Mouse (Mus musculus) right cerebral cortex, adult 18-20 months (tissue): ENCODE data around the gene Dlg2.

Source experiments
- DNase-seq: peaks from one replicate; pipeline ENCODE4 v3.0.0; 2022; ENCODE audit warnings: mixed read lengths

Gene Dlg2

GRCm38 (mm10) chr7:91284167-91284566 lies 807.7 kb downstream of the Dlg2 start:
- DNase-seq, result peak; percentile 78

DNA sequence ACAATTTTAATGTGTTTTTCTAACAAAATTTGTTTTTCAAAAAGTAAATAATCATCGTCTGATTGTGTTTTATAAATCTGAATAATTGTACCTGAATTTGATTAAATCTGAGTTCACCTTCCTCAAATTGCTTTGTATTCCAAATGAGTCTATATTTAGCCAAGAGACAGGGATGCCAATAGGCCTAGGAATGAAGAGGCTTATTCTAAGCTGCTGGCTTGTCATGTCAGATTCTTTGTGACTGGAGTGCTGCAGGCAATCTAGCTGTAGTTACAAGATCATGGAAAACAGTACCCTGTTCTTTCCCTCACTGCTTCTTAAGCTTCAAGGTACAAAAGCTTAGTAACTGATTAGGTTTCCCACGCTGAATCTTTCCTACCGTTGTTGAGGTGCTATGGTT lies 811.9 kb downstream of the Dlg2 start:
- DNase-seq, result no peak

- peak; percentile 68 for DNase-seq
These were observed 819.7 kb downstream of the Dlg2 start for GRCm38 (mm10) chr7:91296127-91296526.

DNA sequence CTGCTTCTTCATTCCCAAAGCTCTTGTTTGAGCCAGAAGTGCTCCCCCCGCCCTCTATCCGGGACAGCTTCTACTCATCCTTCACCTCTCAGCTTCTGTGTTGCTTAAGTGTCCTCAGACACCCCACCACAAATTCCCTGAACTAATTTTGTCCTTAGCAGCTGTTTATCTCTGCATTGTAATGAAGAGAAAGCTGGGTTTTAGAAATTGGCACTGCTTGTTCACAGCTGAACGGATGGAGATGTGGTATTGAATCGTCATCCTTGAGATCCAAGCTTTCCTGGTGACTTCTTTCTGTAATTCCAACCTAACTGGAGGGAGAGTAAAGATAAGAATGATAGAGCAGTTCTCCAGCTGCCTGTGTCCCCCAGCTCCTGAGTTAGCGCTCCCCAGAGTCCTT lies 834.7 kb downstream of the Dlg2 start:
- DNase-seq, result peak; percentile 11

DNA sequence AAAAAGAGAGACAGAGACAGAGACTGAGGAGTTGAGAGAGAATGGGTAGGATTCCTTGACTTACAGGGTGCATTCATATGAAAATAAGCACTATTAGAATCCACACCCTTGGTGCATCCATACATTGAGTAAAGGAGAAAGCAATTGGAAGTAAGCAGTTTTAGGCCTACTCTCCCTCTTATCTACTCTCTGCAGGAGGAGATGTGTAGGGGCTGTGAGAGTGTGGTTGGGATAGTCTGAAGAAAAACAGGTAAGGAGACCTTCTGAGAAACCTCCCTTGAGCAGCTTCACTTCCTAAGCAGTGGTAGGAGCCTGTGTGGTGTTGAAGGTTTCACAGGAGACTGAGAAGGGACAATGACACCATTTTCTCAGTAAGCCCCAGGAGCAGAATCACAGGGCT lies 868.6 kb downstream of the Dlg2 start:
- no peak for DNase-seq

- DNase-seq, result peak; percentile 77
These were observed 893.4 kb downstream of the Dlg2 start for GRCm38 (mm10) chr7:91369821-91370321.

- DNase-seq, result no peak
These were observed 905.8 kb downstream of the Dlg2 start for GRCm38 (mm10) chr7:91382281-91382680.

- DNase-seq, result no peak
These were observed 907.4 kb downstream of the Dlg2 start for GRCm38 (mm10) chr7:91383873-91384272.

GRCm38 (mm10) chr7:91389272-91389671 lies 912.8 kb downstream of the Dlg2 start:
- peak; percentile 65 for DNase-seq

GRCm38 (mm10) chr7:91397827-91398226 lies 921.4 kb downstream of the Dlg2 start:
- DNase-seq, result no peak

DNA sequence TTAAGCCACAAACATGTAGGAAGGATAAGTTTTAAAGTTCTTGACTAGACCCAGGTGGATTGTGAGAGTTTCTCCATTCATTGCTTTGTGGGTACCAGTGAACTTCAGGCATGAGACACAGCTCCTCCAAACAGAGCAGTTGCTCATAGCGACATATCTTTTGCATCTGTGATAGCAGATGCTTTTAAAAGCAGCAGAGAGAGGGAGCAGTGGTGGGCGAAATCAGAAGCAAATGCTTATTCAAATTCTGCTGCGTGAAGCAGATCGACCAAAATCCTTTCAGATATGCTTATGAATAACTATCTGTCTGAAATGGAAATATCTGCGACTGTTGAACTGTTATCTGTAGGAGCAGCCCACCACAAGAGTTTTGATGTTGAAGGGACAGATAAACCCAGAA lies 935.6 kb downstream of the Dlg2 start:
- DNase-seq, result peak; percentile 65

GRCm38 (mm10) chr7:91414150-91414549 lies 937.7 kb downstream of the Dlg2 start:
- no peak for DNase-seq

GRCm38 (mm10) chr7:91414749-91415148 lies 938.3 kb downstream of the Dlg2 start:
- DNase-seq, result peak; percentile 76

DNA sequence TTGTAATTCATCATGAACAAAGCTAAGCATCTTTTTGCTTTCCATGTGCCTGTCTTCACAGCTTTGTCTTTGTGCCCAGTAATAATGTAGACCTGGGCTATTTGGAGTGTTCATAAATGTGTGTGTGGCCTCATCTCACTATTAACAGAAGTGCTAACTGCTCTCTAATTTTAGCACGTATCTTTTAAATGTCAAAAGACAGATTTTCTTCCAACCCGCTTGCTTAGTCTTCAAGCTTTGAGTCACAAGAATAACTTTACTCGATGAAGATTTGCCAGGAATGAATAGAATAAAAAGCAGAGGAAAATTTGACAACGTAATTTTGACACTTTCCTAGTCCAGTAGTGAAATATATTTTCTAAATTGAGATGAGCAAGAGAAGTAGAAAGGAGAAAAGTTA lies 943.7 kb downstream of the Dlg2 start:
- no peak for DNase-seq

- DNase-seq, result no peak
These were observed 947.3 kb downstream of the Dlg2 start for GRCm38 (mm10) chr7:91423784-91424183.

DNA sequence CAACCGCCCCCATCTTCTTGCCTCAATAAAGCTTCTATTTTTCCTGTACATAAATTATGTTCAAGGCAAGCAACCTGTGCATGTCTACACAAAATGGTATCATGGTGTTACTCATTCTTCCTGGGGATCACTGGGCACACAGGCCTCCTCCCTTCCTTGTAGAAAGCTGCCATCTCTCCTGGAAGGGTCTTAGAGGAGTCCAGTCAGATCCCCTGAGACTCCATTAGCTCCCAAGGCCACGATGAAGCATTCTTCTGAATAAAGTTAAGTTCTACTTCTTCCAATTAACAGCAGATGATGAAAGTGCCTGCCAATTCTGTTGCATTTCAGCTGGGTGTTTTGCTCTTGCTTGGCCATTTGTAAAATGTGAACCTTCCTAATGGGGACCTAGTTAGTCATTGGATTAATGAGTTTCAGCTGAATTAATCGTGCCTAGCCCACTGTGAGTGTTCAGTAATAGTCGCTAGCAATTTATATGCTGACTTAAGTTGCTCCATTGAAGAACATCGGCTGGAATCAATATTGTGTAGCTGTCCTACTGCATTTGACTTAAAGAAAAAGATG lies 953.3 kb downstream of the Dlg2 start:
- DNase-seq, result no peak

DNA sequence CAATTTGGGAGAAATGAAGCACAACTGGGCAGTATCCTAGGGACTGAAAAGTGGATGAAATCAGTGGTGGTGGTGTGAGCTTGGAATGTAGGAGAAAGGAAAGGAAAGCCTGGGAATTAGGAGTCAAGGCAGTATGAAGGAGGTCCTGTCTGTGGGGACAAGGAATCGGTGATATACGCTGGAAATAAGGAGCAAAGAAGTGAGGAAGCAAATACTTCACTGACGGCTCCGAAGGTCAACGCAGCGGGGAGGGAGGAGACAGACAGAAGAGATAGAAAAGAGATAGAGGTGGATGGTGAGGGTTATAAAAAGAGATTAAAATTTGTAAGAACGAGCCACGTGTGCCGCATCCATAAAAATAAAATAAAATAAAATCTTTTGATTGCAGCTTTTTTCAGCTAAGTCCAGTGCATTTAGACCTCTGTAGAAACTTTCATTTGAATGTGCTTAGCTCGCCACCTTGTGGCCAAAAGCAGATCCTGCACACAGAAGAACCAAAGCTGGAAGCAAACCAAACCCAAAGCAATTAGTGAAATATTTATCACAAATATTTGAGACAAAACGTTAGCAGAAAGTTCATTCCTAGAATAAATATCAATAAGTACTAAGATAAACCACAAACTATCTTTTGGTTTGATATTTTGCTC lies 955.2 kb downstream of the Dlg2 start:
- peak; percentile 67 for DNase-seq

GRCm38 (mm10) chr7:91432563-91432962 lies 956.1 kb downstream of the Dlg2 start:
- DNase-seq, result no peak

GRCm38 (mm10) chr7:91434739-91435138 lies 958.3 kb downstream of the Dlg2 start:
- DNase-seq, result no peak

- peak; percentile 80 for DNase-seq
These were observed 963.9 kb downstream of the Dlg2 start for GRCm38 (mm10) chr7:91440326-91440725.

DNA sequence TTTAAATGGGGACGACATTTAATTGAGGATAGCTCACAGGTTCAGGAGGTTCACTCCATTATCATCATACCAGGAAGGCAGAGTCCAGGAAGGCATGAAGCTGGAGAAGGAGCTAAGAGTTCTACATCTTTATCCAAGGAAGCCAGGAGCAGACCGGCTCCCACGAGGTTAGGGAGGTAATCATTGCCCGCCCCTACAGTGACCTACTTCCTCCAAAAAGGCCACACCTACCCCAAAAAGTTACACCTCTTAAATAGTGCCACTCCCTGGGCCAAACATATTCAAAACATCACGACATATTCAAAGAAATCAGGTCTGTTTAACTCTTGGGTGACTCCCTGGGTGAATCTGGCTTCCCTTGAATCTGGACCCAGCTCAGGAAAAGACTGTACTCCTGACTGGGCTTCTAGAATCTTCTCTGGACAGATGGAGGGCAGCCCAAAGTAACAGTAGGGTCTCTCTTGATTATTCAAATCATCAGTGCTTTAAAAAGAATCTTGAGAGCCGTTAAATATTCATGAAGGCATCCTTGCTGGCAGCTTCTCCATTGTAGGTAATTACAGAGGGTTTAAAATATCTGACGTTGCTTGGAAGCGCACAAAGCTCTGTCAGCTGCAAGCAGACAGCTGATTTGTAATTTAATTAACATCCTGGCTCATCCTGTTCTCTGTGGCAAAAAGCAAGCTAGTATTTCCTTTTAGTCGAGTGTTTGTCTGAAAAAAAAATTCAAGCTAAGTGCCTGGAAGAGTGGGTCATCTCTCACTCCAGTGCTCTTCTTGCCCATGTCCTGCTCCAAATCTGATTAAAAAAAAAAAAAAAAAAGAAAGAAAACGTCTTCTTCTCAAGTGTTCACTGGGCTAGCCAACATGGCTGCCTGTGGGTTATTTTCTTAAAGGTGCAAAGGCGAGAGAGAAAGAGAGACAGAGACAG lies 966.2 kb downstream of the Dlg2 start:
- DNase-seq, result peak; percentile 69

GRCm38 (mm10) chr7:91443377-91443714 lies 966.9 kb downstream of the Dlg2 start:
- no peak for DNase-seq

GRCm38 (mm10) chr7:91443913-91444312 lies 967.4 kb downstream of the Dlg2 start:
- DNase-seq, result no peak

DNA sequence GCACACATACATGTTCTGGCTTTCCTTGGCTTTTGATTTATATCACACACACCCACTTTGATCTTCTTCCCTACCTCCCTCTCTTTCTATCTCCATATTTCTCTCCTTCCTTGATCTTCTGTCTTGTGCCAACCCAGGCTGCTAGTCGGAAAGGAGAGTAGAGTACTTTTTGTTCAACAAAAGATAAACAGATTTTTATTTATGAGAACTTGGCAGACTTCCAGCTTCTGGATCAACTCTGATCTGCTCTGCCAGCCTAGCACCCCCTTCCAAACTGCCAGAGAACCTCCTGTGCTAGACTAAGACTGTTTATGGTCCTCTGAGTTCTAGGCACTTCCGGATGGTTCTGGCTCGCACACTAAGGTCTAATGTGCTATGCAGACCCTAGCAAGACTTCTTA lies 968.3 kb downstream of the Dlg2 start:
- DNase-seq, result peak; percentile 42
